Mouse (Mus musculus) embryonic facial prominence, embryonic 10.5 days (tissue): Measurements from ENCODE around the gene Lrr1. TPM values are rescaled to one million over a fixed set of nuclear protein-coding genes. Genes with fewer than 3 reads are reported as not detected.

Experiments used
- DNase-seq: peaks from one replicate; pipeline ENCODE4 v3.0.0-alpha.2; 2017; ENCODE audit warnings: low spot score
- H3K27ac ChIP-seq: fragments of 300-500 bp; sonication (generic); replicated peaks from 2 replicates; pipeline ENCODE4 v1.5.1; 2016; ENCODE audit warnings: mild to moderate bottlenecking
- H3K27me3 ChIP-seq: fragments of 300-500 bp; sonication (generic); replicated peaks from 2 replicates; pipeline ENCODE4 v1.6.1; 2016; ENCODE audit warnings: low read depth, mild to moderate bottlenecking; ENCODE audit not compliant: poor library complexity, severe bottlenecking
- H3K36me3 ChIP-seq: fragments of 300-500 bp; sonication (generic); replicated peaks from 2 replicates; pipeline ENCODE4 v1.6.1; 2016; ENCODE audit warnings: mild to moderate bottlenecking, moderate library complexity
- H3K4me1 ChIP-seq: fragments of 300-500 bp; sonication (generic); 2 replicates; pipeline ENCODE4 v1.6.1; 2016
- H3K4me3 ChIP-seq: fragments of 300-500 bp; sonication (generic); 2 replicates; pipeline ENCODE4 v1.5.1; 2016; ENCODE audit warnings: mild to moderate bottlenecking, moderate library complexity
- H3K9me3 ChIP-seq: fragments of 300-500 bp; sonication (generic); 2 replicates; pipeline ENCODE4 v1.6.1; 2016; ENCODE audit warnings: mild to moderate bottlenecking
- WGBS: fragments of 180-500 bp; shearing (Covaris S2); methylation state at CpG from one replicate; pipeline ENCODE4 v1.1.7; 2016; 5-methylcytosine and 5-hydroxymethylcytosine counted together
- microRNA-seq: library from miRNA; unstranded; fragments of <30 nt; microRNA quantifications from one replicate; pipeline ENCODE4, GENCODE M21; 2017
- polyA plus RNA-seq: library from polyadenylated mRNA; unstranded; fragments of >200 nt; fragmentation: Nextera tagmentation; extraction: Ambion mirVana; gene quantifications from 2 replicates; pipeline ENCODE4 v1.2.1, GENCODE M21; 2016

Lrr1 gene
- polyA plus RNA-seq, 1 experiment from 2014 or later, result 31.2 TPM

DNA sequence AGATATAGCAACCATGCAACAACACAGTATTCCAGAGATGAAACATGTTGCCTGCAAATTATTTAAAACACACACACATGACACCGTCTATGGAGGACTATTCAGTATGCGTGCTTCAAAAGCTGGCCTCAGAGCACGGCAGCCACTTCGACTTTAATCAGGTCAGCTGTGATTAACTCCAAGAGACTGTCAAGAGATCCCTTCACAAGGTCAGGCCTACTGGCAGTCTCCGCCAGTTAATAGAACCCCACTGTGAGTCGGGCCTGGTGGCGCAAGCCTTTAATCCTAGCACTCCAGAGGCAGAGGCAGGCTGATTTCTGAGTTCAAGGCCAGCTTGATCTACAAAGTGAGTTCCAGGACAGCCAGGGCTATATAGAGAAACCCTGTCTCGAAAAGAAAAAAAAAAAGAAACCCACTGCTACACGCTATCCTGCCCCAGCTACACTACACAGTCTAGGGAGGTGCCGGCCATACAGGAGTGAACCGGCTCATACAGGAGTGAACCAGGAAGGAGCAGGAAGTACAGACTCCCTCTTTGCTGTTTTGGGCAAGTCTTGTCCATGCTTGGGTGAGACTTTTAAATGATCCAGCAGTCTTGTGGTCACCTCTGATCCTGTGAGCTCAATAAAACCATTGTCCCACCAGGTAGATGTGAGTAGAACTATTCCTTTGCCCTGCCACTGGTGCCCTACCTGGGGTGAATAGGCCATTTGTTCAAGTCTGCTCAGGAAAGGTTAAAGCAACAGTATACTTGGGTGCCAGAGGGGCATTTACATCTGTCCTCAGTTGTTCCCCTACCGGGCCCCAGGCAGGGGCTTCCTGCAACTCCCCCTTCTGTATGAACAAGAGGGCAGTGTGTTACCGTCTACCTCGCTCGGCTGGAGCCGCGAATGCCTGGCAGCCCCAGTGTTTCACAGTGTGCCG is 41.7 kb downstream of the Lrr1 start:
- H3K36me3 ChIP-seq, result peaks cover 96% of the 10 kb centered on the region
- no peak overlapping the region for H3K27ac ChIP-seq
- H3K4me1 ChIP-seq, result no peaks in the 10 kb centered on the region
- no peak for DNase-seq
- H3K9me3 ChIP-seq, result no peaks in the 10 kb centered on the region
- no peak overlapping the region for H3K4me3 ChIP-seq
- WGBS, result 87% methylated on average over 18 of the region's 18 CpGs
- H3K27me3 ChIP-seq, result no peaks in the 10 kb centered on the region

DNA sequence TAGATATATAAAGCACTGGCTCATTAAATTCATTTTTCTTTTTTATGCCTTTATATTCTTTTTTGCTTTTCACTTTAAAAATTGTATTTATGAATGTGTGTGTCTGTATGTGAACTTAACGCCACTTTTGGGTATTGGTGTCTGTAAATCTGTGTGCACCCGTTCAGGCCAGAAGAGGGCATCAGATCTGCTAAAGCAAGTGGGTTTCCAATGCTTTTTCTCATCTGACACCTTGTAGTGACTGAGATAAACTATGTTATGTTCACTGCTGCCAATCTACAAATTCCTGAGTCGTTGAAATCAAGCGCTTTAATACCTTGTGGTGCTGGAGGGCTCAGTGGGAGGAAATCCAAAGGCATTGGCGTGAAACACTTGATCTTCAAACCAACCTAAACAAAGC is 42.4 kb downstream of the Lrr1 start:
- 86% methylated on average over 5 of the region's 5 CpGs for WGBS

DNA sequence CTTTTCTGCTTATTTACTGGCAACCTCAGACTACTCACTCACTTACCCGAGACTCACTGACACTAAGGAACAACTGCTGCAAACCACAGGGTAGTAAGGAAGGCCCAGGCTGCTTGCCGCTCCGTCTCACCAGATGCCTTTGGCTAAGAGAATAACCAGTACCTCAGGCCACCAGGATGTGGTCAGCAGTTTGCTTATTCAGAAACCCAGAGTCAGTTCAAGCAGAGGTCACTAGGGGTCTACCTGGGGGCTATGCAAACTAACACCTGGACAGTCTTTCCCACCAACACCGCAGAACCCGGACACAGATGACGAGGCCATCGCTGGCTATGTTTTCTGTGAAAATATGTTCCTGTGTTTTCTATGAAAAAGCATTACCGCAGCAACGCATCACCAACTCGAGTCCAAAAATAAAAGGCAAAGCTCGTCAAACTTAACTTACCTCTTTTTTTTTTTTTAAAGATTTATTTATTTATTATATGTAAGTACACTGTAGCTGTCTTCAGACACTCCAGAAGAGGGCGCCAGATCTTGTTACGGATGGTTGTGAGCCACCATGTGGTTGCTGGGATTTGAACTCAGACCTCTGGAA is 44.7 kb downstream of the Lrr1 start:
- no peak for DNase-seq
- Histone ChIP-seq H3K27me3 (no peaks in the 10 kb centered on the region), H3K27ac (no peak overlapping the region), H3K9me3 (no peaks in the 10 kb centered on the region), H3K36me3 (peaks cover 99% of the 10 kb centered on the region), H3K4me1 (no peaks in the 10 kb centered on the region), H3K4me3 (no peak overlapping the region)
- 94% methylated on average over 13 of the region's 13 CpGs for WGBS

More for the DNA sequence above, 42.4 kb downstream of the Lrr1 start:
- H3K9me3 ChIP-seq, result no peaks in the 10 kb centered on the region
- H3K36me3 ChIP-seq, result peaks cover 99% of the 10 kb centered on the region
- no peaks in the 10 kb centered on the region for H3K4me1 ChIP-seq
- no peaks in the 10 kb centered on the region for H3K27me3 ChIP-seq
- DNase-seq, result no peak
- H3K27ac ChIP-seq, result no peak overlapping the region
- H3K4me3 ChIP-seq, result no peak overlapping the region

DNA sequence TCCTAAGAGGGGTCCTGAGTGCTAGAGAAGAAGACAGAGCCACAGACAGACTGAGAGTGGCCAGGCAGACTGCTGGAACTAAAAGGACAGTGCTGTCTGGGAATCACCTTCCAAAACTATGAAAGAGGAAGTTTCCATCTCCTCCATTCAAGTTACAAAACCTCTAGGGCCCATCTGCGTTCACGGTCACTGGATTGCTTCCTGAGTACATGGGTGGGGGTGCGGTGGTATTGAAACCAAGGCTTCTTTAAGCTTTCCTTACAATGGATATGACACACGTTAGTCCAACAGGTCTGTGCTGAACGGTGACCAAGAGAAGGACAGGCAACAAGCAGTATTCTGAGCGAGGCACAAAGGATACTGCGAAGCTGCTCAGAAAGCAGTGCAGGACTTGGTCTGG is 45.8 kb downstream of the Lrr1 start:
- H3K36me3 ChIP-seq, result peaks cover 100% of the 10 kb centered on the region
- no peak overlapping the region for H3K27ac ChIP-seq
- no peaks in the 10 kb centered on the region for H3K9me3 ChIP-seq
- H3K27me3 ChIP-seq, result no peaks in the 10 kb centered on the region
- 94% methylated on average over 7 of the region's 7 CpGs for WGBS
- no peaks in the 10 kb centered on the region for H3K4me1 ChIP-seq
- no peak for DNase-seq
- no peak overlapping the region for H3K4me3 ChIP-seq

DNA sequence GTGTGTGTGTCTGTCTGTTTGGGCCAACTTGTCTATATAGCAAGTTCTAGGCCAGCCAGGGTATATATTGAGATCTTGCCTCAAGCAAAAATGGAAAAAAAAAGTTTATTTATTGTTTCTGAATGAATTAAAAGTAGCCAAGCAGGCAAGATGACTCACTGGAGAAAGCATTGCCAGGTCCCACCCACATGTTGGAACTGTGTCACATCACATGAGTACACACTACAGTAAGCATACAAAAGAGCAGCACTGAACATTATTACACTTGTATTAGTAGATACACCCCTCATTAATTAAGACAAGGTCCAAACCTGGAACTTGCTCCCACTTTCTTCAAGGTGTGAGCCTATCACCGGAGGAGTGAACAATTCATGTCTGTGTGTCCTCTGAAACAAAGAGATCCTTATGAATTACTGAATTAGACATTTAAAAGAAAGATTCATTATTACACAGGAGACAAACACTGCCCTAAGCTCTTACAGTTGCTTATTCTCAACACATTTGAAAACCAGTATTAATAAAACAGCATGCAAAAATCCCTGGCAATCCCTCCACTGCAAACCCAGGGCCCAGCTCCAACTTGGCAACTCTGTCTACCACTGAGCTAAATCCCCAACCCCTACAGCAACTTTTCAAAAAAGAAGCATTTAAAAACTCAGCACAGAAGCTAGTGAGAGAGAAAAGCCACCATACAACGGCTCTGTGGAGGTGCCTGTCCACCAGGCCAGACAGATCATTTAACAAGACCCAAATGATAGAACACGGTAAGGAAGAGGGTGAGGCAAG is 46.6 kb downstream of the Lrr1 start:
- H3K9me3 ChIP-seq, result no peaks in the 10 kb centered on the region
- H3K4me3 ChIP-seq, result no peak overlapping the region
- DNase-seq, result no peak
- 88% methylated on average over 3 of the region's 3 CpGs for WGBS
- H3K4me1 ChIP-seq, result no peaks in the 10 kb centered on the region
- H3K27ac ChIP-seq, result no peak overlapping the region
- peaks cover 100% of the 10 kb centered on the region for H3K36me3 ChIP-seq
- no peaks in the 10 kb centered on the region for H3K27me3 ChIP-seq

DNA sequence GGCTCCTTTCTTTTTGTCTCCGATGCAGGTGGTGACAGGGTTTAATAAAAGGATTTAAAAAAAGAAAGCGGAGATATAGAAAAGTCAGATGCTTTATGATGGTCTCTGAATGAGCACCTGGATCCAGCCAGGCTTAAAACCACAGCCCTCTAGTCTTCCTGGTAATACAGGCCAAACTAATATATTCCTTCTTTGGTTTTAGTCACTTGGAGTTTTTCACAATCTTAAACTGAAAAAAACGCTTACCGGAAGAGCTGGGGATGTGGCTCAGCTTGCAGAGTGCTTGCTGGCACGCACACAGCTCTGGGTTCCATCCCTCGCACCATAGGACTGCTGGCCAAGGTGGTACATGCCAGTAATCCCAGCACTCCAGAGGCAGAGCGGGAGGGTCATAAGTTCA is 48.0 kb downstream of the Lrr1 start:
- Histone ChIP-seq H3K27me3 (no peaks in the 10 kb centered on the region), H3K27ac (no peak overlapping the region), H3K9me3 (no peaks in the 10 kb centered on the region), H3K4me3 (no peak overlapping the region), H3K36me3 (peaks cover 100% of the 10 kb centered on the region), H3K4me1 (no peaks in the 10 kb centered on the region)
- WGBS, result 96% methylated on average over 7 of the region's 7 CpGs
- DNase-seq, result no peak

DNA sequence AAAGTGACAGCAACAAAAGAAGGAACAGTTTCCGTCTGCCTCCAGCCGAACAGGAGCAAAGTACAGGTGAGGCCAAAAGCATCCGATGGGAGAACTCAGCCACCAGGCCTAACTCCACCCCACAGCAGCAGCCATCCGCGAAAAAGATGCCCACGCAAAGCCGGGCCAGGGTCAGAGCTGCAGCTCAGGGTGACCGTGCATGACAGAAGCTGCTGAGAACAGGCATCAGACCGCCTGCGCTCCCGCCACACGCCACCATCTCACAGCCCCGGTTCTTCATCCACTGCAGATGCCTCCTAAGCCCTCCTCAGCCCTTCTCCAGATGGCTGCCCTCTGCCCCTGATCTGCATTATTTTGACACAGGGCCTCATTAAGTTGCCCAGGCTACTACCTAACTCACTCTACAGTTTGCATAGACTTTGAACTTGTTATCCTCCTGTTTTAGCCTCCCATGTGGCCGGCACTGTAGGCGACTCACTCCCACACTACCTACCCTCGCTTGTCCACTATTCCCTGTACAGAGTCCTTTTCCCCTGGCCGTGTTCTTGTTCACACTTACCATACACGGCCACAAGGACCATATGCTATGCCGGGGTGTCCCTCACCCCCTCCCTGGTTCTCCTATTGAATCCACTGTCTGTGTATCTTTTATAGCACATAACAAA is 52.1 kb downstream of the Lrr1 start:
- no peaks in the 10 kb centered on the region for H3K9me3 ChIP-seq

DNA sequence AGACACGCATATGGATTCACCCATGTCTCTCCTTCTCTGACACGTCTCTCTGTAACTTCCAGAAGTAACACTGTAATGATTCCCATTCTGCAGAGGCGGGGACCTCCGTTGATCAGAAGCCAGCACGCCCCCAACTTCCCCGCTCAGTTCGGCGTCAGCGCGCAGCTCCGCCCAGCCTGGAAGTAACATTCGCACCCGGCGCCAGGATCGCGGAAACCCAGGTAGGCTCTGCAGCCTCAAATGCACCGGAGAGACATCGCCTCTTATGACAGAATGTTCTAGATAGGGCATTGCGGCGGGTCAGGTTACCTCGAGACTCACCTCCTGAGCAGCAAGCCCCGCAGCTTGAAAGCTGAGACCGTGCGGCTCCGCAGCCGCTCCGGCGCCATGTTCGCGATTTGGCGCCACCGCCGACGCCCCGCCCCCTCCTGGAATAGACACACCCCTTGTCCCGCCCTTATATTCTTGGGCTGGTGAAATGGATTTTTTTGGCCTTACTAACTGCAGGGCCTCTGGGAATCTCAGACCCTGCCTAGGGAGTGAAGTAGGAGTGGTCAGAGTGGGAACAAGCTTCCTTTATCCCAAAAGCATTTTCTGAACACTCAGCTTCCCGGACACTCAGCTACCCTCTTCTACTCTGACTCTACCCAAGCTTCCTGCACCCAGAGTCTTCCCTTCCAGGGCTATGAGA is 59.3 kb downstream of the Lrr1 start, which contains the start of gene Pole2:
Pole2 (minus strand) TSS at position 420 of the 691 bp plus-strand sequence.
- DNase-seq, result peak; percentile 92
- Histone ChIP-seq H3K4me3 (peak within 1 kb of the TSS; percentile 77), H3K9me3 (no peaks in the 10 kb centered on the region), H3K27ac (peak within 1 kb of the TSS; percentile 95), H3K36me3 (peaks cover 31% of the 10 kb centered on the region), H3K27me3 (no peaks in the 10 kb centered on the region), H3K4me1 (peaks cover 13% of the 10 kb centered on the region)
- under 1% methylated on average over 37 of the region's 37 CpGs for WGBS

More for the DNA sequence above, 52.1 kb downstream of the Lrr1 start:
- Histone ChIP-seq H3K27ac (no peak overlapping the region), H3K4me3 (no peak overlapping the region), H3K4me1 (no peaks in the 10 kb centered on the region), H3K27me3 (no peaks in the 10 kb centered on the region), H3K36me3 (peaks cover 98% of the 10 kb centered on the region)
- DNase-seq, result no peak
- 90% methylated on average over 19 of the region's 19 CpGs for WGBS

Small RNA genes lying within 50 kb of the gene (microRNA-seq; reads per million reads assigned to microRNA genes)
- gene Gm47287 (not detected), gene Gm47295 (0.91 reads per million)

Other genes starting within 250 kb of the Lrr1 start
- gene Rps29, start 9.6 kb upstream of the Lrr1 start, polyA plus RNA-seq, result 1,397 and 1,430 TPM in 2 replicates
- gene Rpl36al, start 15.3 kb downstream of the Lrr1 start, polyA plus RNA-seq, result 553 and 593 TPM in 2 replicates
- 29.6 and 30.4 TPM in 2 replicates for gene Mgat2, start 15.3 kb downstream of the Lrr1 start, polyA plus RNA-seq
- gene Gm49383, start 28.3 kb downstream of the Lrr1 start, polyA plus RNA-seq, result 57.7 and 57.9 TPM in 2 replicates
- 15.4 and 17.0 TPM in 2 replicates for gene Dnaaf2, start 29.6 kb downstream of the Lrr1 start, polyA plus RNA-seq
- gene Gm49384, start 35.5 kb downstream of the Lrr1 start, polyA plus RNA-seq, result 48.2 and 49.0 TPM in 2 replicates
- 28.8 and 32.0 TPM in 2 replicates for gene Pole2, start 59.4 kb downstream of the Lrr1 start, polyA plus RNA-seq
- gene Klhdc1, start 72.4 kb downstream of the Lrr1 start, polyA plus RNA-seq, result 1.8 and 4.0 TPM in 2 replicates
- gene Klhdc2, start 127.9 kb downstream of the Lrr1 start, polyA plus RNA-seq, result 205 and 213 TPM in 2 replicates
- gene Nemf, start 188.4 kb downstream of the Lrr1 start, polyA plus RNA-seq, result 95.0 and 98.7 TPM in 2 replicates
- gene Arf6, start 203.3 kb downstream of the Lrr1 start, polyA plus RNA-seq, result 37.4 and 38.7 TPM in 2 replicates
- gene Gm9887, start 203.6 kb downstream of the Lrr1 start, polyA plus RNA-seq, result 0.90 and 1.5 TPM in 2 replicates